Mouse (Mus musculus) neural tube, embryonic 10.5 days (tissue): ENCODE results near the gene Itln1.
"Not testable (repeated sequence)": the region's sequence is repeated elsewhere in the genome, so short reads cannot be mapped to it uniquely, and the experiment has no call there.

Experiments used
- DNase-seq: peaks from one replicate; pipeline ENCODE4 v3.0.0-alpha.2; 2017; ENCODE audit warnings: low spot score; ENCODE audit errors: extremely low spot score

Gene Itln1

DNA sequence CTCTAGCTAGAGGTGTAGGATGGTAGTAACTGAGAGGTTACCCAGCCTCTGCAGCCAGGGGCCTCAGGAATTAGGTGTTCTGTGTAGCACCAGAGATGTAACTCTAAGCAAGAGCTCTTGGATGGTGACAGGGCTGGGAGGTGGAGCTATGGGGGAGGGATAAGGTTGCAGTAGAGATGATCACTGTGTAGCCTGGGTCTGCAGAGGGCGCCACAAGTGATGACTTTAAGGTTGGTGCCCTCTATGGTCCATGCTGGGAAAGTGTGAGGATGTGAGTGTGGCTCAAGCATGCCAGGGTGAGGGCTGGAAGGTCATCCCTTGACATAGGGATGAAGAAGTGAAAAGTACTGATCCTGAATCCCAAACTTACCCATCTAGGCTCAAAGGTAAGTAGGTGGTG is 20.1 kb downstream of the Itln1 start:
- no peak for DNase-seq

DNA sequence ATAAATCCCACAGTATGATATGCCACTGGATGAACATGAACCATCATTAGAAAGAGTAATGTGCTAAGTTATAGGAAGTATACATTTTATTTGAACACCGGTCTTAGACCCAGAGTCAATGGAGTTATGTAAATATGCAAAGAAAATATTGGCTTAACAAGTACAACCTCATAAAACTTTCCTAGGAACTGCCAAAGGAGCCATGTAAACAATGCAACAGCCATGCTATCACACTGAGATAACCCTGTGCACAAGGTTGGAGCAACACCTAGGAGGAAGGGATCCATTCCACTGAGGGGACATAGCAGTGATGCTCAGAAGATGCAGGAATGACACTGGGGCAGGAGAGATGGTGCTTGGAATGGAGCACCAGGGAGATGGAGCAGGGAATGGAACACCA is 21.3 kb downstream of the Itln1 start:
- no peak for DNase-seq

DNA sequence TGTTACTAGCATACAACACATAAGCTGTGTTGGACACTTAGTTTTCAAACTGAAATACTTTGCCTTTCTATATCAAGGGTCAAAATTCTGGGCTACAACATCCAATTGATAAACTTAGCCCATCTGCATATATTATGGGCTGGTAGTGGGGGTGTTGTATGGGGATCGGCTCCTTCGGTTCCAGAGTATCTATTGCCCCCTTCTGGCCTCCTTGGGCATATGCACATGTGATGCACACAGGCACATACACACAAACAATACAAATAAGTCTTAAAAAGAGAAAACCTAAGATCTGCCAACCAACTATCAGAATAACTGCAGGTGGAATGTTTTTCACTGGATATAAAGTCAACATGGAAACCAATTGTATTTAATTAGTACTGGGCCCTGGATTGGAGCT is 21.9 kb downstream of the Itln1 start:
- DNase-seq, result no peak

DNA sequence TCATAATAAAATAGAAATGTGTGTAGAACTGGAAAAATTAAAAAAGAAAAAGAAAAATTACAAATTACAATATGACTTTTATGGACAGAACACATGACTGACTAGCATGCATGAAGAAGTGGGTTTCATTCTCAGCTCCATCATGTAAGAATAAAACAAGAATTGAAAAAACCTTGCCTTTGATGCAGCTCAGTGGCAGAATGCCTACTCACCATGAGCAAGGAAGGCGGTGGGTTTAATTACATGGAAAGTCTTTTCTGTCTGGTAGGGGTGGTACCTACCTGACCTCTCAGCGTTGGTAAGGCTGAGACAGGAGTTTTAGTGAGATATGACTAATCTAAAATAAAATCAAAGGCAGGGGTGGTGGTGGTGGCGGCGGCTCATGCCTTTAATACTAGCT is 30.5 kb downstream of the Itln1 start:
- DNase-seq, result no peak

DNA sequence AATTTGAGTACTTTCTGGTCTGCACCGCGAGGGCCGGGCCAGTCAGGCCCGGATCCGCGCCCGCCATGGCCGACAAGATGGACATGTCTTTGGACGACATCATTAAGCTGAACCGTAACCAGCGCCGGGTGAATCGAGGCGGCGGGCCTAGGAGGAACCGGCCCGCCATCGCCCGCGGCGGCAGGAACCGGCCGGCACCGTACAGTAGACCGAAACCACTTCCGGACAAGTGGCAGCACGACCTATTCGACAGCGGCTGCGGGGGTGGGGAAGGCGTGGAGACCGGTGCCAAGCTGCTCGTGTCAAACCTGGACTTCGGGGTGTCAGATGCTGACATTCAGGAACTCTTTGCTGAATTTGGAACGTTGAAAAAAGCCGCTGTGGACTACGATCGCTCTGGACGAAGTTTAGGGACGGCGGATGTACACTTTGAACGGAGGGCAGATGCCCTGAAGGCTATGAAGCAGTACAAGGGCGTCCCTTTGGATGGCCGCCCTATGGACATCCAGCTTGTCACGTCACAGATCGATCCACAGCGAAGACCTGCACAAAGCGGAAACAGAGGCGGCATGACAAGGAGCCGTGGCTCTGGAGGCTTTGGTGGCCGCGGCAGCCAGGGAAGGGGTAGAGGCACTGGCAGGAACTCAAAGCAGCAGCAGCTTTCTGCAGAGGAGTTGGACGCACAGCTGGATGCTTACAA is 31.4 kb downstream of the Itln1 start:
- peak; percentile 95 for DNase-seq

DNA sequence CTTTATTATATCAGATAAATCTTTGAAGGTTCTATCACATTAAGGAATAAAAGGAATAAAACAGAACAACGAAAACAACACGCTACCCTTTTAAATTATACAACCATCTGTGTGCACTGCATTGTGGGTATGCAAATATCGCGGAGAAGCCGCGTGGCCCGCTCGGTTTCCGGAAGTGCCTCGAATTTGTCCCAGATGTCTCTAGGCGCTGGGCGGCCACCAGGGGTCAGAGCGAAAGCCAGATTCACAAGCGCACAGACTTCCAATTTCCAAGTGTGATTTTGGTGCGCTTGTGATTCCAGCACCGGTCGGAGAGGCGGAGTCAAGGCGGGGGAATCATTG is 31.9 kb downstream of the Itln1 start, which contains the start of gene Alyref2:
Gene Alyref2, plus strand, starts transcription at position 229 of the 342 bp plus-strand sequence.
- no peak for DNase-seq

DNA sequence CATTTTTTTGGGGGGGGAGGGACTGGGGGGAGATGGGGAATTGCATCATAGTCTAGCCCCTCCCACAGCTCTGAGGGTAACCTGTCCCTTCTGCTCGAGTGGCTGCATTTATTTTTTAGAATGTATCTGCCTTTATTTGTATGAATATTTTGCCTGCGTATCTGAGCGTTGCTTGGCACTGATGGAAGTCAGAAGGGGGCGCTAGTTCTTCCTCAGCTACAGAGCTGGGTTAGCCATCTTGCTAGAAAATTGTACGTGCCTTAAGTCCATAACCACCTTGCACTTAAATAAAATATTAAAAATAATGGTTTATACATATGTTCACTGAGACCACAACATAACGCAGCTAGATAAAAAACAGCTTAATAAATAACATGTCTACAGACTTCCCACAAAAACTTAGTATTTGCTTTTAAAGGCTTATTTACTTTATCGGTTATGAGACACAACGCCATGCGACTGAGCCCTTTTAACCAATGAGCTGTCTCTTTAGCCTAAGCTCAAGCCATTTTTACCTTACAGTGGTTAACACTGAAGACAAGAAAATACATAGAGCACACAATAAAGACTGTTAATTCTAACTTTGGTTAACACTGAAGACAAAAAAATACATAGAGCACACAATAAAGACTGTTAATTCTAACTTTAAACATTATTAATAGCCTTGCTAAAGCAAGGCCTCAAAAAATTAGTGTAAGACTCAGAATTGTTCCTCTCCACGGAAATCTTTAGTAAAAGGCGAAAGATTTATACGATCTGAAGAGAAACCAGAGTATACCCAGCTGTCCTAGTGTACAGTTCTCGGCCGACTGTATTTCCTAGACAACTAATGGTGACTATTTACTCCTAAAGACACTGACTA is 32.5 kb downstream of the Itln1 start:
- DNase-seq, result peak; percentile 61

DNA sequence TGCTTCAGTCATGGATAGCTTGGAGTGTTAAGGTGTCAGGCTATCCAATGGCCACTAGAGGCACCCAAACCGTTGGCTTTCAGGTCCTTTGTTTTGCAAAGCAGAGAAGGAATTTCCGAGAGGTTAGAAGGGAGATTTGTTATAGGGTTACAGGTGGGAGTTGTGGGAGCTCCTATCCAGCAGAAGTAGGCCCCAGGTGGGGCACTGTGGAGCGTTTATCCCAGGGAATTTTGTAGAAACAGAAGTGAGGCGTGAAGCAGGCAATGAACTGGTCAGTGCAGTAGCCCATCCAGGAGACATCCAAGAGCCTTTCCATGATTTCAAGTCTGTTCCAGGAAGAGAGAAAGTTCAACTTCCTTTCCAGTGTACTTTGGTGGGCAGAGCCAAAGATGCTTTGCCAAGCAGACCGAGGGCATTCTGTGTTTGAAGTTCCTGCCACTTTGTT is 33.4 kb downstream of the Itln1 start:
- DNase-seq, result peak; percentile 55

DNA sequence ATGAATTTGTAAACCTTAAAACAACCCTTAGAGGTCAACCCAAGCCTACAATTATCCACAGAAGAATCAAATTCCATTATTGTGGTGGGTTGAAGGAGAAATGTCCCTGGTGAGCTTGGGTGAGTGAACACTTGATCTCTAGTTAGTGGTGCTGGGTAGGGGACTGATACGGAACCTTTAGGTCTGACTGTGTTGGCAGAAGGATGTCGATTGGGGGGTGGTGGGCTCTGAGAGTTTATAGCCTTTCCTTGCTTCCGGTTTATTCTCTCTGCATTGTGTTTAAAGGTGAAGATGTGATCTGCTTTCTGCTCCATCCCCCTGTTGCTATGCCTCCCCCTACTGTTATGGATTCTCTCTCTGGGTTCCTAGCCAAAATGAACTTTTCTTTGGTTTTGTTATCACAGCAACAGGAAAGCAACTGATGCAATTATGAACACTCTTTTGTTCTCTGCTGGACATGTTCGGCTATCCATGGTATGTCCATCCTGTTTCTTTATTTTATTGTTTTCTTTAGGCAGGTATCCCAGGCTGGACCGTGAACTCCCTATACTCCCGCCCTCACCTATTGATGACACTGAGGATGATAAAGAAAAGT is 34.0 kb downstream of the Itln1 start:
- no peak for DNase-seq

DNA sequence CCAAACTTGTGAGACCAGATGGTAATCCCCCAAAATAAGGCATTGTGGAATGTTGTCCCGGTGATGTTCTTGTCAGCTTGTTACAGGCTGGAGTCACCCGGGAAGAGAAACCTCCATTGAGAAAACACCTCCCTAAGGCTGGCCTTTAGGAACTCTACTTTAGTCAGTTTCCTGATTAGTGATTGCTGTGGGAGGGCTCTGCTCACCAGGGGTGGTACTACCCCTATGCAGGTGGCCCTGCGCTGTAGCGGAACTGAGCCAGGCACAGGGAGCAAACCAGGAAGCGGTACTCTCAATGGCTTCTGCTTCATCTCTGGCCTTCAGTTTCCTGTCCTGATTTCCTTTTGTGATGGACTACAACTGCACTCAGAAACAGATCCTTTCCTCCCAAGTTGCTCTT is 35.2 kb downstream of the Itln1 start:
- no peak for DNase-seq

DNA sequence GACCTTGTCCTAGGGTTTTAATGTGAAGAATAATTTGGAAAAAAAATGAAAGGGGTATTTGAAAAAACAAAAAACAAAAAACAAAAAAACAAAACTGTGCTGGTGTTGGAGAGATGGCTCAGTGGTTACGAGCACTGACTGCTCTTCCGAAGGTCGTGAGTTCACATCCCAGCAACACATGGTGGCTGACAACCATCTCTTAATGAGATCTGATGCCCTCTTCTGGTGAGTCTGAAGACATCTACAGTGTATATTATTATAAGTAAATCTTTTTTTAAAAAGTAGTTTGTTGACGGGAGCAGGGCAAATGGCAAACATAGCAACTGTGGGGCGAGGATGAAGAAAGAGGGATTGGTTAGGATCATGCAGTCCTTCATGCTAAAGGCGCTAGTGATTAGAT is 39.7 kb downstream of the Itln1 start:
- no peak for DNase-seq

DNA sequence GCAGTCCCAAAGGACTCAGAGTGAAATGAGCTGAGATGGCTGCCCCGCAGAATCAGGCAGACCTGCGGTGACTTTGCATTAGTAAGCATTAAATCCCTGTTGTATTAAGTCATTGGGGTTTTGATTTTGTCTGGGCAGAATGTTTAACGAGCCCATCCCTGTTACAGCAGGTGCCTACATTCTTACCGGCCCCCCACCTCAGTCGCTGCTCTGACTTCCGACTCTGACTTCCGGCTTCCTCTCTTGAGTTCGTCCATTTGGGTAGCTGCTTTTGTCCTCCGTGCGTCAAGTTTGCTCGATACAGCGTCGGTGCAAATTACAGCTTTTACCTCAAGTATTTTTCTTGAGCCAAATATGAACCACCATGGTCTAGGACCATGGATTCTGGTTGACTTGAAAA is 40.9 kb downstream of the Itln1 start:
- no peak for DNase-seq

DNA sequence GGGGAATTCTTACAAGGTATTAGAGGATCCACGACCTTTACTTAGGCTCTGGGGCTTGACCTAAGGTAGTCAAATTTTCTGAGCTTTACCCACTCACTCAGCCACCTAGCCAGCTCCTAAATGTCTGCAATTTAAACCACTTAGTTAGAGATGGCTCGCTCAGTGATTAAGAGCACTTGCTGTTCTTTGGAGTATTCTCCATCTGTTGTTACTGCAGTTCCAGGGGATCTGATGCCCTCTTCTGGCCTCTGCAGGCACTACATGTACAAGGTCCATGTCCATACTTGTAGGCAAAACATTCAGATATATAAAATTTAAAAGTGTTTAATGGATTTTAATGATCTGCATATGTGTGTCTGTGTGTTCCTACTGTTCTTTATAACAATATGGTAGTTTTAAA is 56.1 kb downstream of the Itln1 start:
- peak; percentile 50 for DNase-seq

DNA sequence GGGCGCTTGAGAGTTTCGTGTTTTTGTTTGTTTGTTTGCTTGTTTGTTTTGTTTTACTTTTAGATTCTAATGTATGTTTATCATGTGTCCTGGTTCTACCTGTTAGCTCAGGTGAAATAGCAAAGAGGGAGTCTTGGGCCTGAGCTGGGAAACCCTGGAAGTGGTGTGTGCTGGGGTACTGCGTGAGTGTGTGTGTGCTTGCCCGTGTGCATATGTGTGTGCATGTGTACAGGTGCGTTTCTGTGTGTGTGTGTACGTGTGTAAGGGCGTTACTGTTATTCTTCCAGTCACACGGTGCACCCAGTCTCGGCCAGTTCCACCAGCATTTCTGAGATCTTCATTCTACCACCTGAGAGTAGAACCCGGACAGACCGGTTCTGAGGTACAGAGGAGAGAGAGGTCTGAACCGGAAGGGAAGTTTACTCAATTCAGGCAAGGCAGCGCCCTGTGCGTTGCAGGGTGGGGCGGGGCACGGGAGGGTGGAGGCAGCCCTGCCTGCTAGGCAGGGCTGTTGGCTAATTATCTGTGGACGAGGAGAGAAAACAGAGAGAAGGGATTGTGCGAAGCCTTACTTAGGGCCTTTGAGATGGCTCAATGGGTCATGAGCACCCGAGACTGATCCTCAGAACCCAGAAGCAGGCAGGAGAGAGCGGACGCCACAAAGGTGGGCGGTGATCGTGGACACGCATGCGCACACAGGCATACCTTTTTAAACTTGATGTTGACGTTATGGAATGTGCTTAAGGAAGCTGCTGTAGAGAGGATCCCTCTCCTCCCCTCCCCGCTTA is 57.1 kb downstream of the Itln1 start:
- no peak for DNase-seq

DNA sequence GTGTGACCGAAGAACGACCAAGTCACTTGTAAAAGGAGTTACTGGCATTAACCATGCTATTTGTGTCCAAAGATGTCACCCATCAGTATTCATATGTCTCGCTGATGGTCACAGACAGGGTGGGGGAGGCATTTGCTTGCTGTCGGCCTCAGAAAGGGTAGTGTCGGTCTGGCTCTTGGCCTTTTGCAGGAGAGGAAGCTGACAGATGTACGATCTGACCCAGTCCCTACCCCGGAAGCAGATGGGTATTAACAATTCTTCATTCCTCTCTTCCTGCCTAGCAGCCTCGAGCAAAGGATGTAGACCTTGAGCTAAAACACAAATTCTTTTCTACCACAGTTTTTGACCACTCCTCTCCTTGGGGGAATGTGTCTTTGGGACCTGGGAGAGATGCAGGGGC is 58.0 kb downstream of the Itln1 start:
- no peak for DNase-seq

DNA sequence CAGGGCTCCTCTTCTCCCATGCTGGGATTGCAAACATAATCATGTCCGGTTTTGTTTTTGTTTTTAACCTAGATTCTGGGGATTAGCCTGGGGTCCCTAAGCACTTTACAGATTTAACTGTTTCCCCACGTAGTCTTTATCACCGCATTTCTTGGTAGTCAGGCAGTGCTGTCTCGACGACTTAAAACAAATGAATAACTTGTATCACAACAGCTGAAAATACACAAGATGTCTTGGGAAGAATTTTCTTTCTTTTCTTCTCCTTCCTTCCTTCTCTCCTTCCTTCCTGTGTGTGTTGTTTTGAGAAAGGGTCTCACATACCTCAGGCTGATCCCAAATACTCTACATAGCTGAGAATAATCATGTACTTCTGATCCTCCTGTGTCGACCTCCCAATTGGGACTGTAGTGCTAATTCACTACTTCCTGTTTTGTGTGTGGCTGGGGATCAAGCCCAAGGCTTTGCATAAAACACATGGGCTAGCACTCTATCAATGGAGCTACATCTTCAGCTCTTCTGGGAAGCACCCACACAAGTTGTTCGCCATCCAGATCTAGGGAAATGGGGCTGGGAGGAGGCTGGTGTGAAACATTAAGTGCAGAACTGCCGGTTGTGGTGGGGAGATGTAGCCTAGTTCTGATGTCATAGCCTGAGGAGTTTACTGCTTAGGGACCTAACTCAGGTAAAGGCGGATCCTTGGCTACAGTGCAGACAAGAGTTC is 61.0 kb downstream of the Itln1 start:
- DNase-seq, result no peak

DNA sequence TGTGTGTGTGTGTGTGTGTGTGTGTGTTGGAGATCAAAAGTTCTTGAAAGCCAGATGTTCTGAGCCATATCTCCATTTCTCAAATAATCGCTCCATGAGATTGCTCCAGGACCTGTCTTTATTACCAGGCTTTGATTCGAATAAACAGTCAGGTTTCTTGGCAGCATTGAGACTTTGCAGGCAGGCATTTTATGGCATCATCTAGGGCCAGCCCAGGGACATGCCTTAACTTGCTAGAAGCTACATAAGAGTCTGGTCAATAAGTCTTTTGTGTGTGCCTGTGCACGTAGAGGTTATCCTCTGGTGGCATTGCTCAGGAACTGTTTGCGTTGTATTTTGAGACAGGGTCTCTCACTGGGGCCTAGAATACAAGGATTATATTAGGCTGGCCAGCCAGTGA is 61.6 kb downstream of the Itln1 start:
- DNase-seq, result no peak

DNA sequence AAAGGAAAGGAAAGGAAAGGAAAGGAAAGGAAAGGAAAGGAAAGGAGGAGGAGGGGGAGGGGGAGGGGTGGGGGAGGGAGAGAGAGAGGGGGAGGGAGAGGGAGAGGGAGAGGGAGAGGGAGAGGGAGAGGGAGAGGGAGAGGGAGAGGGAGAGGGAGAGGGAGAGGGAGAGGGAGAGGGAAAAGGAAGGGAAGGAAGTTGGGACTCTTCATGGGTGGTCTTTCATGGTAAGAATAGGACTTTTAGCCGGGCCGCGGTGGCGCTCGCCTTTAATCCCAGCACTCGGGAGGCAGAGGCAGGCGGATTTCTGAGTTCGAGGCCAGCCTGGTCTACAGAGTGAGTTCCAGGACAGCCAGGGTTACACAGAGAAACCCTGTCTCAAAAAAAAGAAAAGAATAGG is 63.2 kb downstream of the Itln1 start:
- not testable (repeated sequence) for DNase-seq

DNA sequence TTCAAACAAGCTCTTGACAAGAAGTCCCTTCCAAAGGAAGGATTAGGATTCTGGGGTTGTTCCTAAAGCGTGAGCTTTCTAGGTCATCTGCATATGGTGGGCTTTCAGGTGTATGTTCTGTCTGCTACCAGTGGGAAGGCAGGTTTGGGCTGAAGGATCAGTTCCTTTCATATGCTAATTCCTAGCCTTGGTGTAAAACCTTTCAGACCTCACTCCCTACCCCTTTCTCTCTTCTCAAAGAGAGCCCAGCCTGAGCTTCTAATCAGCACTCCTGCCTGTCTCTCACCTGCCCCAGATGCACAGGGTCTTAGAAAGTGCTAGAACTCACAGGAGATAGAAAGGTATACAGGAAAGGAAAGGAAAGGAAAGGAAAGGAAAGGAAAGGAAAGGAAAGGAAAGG is 63.6 kb downstream of the Itln1 start:
- no peak for DNase-seq

DNA sequence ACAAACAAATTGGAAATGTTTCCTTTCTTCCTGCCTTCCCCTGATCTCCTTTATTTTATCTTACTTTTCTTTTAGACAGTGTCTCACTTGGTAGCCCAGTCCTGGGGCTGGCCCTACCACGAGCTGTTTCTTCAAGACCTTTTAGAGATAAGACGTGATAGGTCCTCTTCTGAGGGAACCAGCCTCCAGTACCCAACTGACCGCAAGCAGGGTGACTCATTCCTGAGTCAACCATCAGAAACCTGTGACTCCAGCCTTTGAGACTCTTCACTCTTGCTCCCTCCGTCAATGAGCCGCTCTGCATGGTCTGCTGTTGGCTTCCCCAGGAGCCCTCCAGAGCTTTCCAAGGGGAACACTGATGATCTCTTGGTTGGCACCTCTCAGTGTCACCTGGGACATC is 64.2 kb downstream of the Itln1 start:
- no peak for DNase-seq

DNA sequence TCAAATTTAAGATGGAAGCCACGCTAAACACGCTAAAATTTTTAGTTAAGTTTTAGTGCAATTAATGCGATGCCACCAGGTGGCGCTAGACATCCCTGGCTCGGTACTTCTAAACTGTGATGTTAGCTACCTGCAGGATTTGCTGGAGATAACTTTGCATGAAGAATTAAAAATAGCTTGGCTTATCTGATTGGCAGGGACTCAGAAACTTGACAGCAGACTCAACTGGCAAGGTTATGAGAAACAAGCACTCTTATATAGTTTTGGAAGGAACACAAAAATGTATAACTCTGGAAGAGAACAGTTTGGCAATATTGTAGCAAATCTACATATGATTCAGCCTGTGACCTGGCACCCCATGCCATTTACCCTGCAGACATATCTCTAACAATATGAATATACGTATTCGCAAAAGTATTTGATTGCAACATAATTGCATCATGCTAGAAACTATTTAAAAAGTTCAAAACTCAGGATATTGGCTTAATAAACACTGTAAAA is 64.7 kb downstream of the Itln1 start:
- peak; percentile 60 for DNase-seq
